Mouse (Mus musculus) thymus, adult 2 months (tissue): ENCODE data around the gene Rb1. TPM values are rescaled to one million over a fixed set of nuclear protein-coding genes. Genes with fewer than 3 reads are reported as not detected.

ENCODE experiments used
- DNase-seq: peaks from one replicate; pipeline ENCODE4 v3.0.0; 2021
- H3K27ac ChIP-seq: fragments of 200-500 bp; 2 replicates; pipeline ENCODE4 v1.5.1; 2012; ENCODE audit warnings: low read length, control low read depth; ENCODE audit not compliant: control insufficient read depth, insufficient read depth
- H3K27me3 ChIP-seq: fragments of 200-500 bp; 2 replicates; pipeline ENCODE4 v1.6.1; 2012; ENCODE audit warnings: mild to moderate bottlenecking, low read length, moderate library complexity, mixed read lengths; ENCODE audit not compliant: control insufficient read depth, insufficient read depth
- H3K36me3 ChIP-seq: fragments of 200-500 bp; 2 replicates; pipeline ENCODE4 v1.6.1; 2012; ENCODE audit warnings: mild to moderate bottlenecking, low read length, moderate library complexity; ENCODE audit not compliant: control insufficient read depth, insufficient read depth
- H3K4me1 ChIP-seq: fragments of 200-500 bp; replicated peaks from 2 replicates; pipeline ENCODE4 v1.6.1; 2012; ENCODE audit warnings: low read length; ENCODE audit not compliant: control insufficient read depth, insufficient read depth
- H3K4me3 ChIP-seq: fragments of 200-500 bp; 2 replicates; pipeline ENCODE4 v1.5.1; 2012; ENCODE audit warnings: mild to moderate bottlenecking, low read length, control low read depth, moderate library complexity; ENCODE audit not compliant: control insufficient read depth, insufficient read depth
- CTCF ChIP-seq: fragments of 200-500 bp; IDR thresholded peaks from 2 replicates; pipeline ENCODE4 v1.5.1; 2012; ENCODE audit warnings: mild to moderate bottlenecking, control low read depth, low read length, moderate library complexity, borderline replicate concordance; ENCODE audit not compliant: control insufficient read depth, poor library complexity, insufficient read depth; ENCODE audit errors: extremely low read depth
- POLR2A ChIP-seq: fragments of 200-500 bp; IDR thresholded peaks from 2 replicates; pipeline ENCODE4 v1.6.1; 2012; ENCODE audit warnings: mild to moderate bottlenecking, low read length, control low read depth, moderate library complexity; ENCODE audit not compliant: control insufficient read depth, poor library complexity, insufficient read depth; ENCODE audit errors: extremely low read depth
- WGBS: fragments of 180-500 bp; shearing (Covaris S2); methylation state at CpG from one replicate; pipeline ENCODE4 v1.1.7; 2018; 5-methylcytosine and 5-hydroxymethylcytosine counted together
- polyA plus RNA-seq: library from polyadenylated mRNA; depleted of rRNA; stranded (reverse); fragments of >200 nt; gene quantifications from 2 replicates; pipeline ENCODE4 v1.2.3, GENCODE M21; 2012; rRNA removed

Gene Rb1
- polyA plus RNA-seq, 1 experiment: 17.1 TPM

GRCm38 (mm10) chr14:73141800-73142199, 183.8 kb downstream of the Rb1 start:
- Histone ChIP-seq H3K4me1 (peaks cover 24% of the 10 kb centered on the region), H3K27me3 (no peaks in the 10 kb centered on the region), H3K27ac (peak overlapping the region; percentile 80), H3K4me3 (no peak overlapping the region), H3K36me3 (no peaks in the 10 kb centered on the region)
- TF ChIP-seq CTCF: no peak
- no peak for TF ChIP-seq POLR2A
- DNase-seq: no peak
- WGBS: 79% methylated on average over 3 of the region's 3 CpGs

- Histone ChIP-seq H3K27me3 (no peaks in the 10 kb centered on the region), H3K4me3 (no peak overlapping the region; the same call in 1 of the 2 replicates), H3K27ac (peak overlapping the region; percentile 62), H3K36me3 (no peaks in the 10 kb centered on the region), H3K4me1 (peaks cover 19% of the 10 kb centered on the region)
- DNase-seq: no peak
- TF ChIP-seq CTCF: no peak
- no peak for TF ChIP-seq POLR2A
- WGBS: 33% methylated on average over 5 of the region's 5 CpGs
Observed at GRCm38 (mm10) chr14:73139866-73140265, 185.8 kb downstream of the Rb1 start.

GRCm38 (mm10) chr14:73138483-73138882, 187.1 kb downstream of the Rb1 start:
- Histone ChIP-seq H3K4me1 (peaks cover 17% of the 10 kb centered on the region), H3K4me3 (no peak overlapping the region), H3K27ac (no peak overlapping the region), H3K36me3 (no peaks in the 10 kb centered on the region), H3K27me3 (no peaks in the 10 kb centered on the region)
- 90% methylated on average over 7 of the region's 7 CpGs for WGBS
- no peak for TF ChIP-seq POLR2A
- TF ChIP-seq CTCF: no peak
- no peak for DNase-seq

- no peak for DNase-seq
- Histone ChIP-seq H3K36me3 (no peaks in the 10 kb centered on the region), H3K4me3 (no peak overlapping the region), H3K27me3 (no peaks in the 10 kb centered on the region), H3K4me1 (peaks cover 17% of the 10 kb centered on the region), H3K27ac (no peak overlapping the region)
- WGBS: 90% methylated on average over 5 of the region's 5 CpGs
- TF ChIP-seq POLR2A: no peak
- no peak for TF ChIP-seq CTCF
Observed at GRCm38 (mm10) chr14:73137234-73137633, 188.4 kb downstream of the Rb1 start.

Other genes with a start within 250 kb of the Rb1 start
- gene Rcbtb2, start 202.8 kb downstream of the Rb1 start, polyA plus RNA-seq: 168 and 169 TPM in 2 replicates
- gene Lpar6, start 87.9 kb downstream of the Rb1 start, polyA plus RNA-seq: 18.4 and 22.3 TPM in 2 replicates
- 859 and 985 TPM in 2 replicates for gene Itm2b, start 59.5 kb upstream of the Rb1 start, polyA plus RNA-seq
- gene Med4, start 184.2 kb upstream of the Rb1 start, polyA plus RNA-seq: 21.4 and 24.1 TPM in 2 replicates
- gene Sucla2, start 199.5 kb upstream of the Rb1 start, polyA plus RNA-seq: 14.8 and 18.1 TPM in 2 replicates
- 3.6 TPM in 2 replicates for gene Nudt15, start 222.4 kb upstream of the Rb1 start, polyA plus RNA-seq